Mouse (Mus musculus) liver, postnatal 0 days (tissue): ENCODE measurements around the gene Wdr5b.

Experiments used
- CTCF ChIP-seq: sonication (generic); IDR thresholded peaks from 2 replicates; pipeline ENCODE4 v1.5.1; 2016; ENCODE audit warnings: antibody characterized with exemption, low read depth
- EP300 ChIP-seq: IDR thresholded peaks from 2 replicates; pipeline ENCODE4 v1.6.1; 2016; ENCODE audit warnings: antibody characterized with exemption, low read depth, mild to moderate bottlenecking

- TF ChIP-seq CTCF, result no peak
- TF ChIP-seq EP300, result no peak
Observed at GRCm38 (mm10) chr16:35993316-35993715, 47.7 kb upstream of the Wdr5b start.
